Mouse (Mus musculus) midbrain, embryonic 14.5 days (tissue): ENCODE data around the gene Inka2. TPM values are rescaled to one million over a fixed set of nuclear protein-coding genes. Genes with fewer than 3 reads are reported as not detected.

Experiments used
- polyA plus RNA-seq: library from polyadenylated mRNA; unstranded; fragments of >200 nt; fragmentation: Nextera tagmentation; extraction: Ambion mirVana; gene quantifications from 2 replicates; pipeline ENCODE4 v1.2.1, GENCODE M21; 2014

The Inka2 gene
- polyA plus RNA-seq, 1 experiment from 2014 or later = 1.5 TPM

Other genes with a start within 250 kb of the Inka2 start
- 19.1 and 32.0 TPM in 2 replicates for gene Ddx20, start 17.0 kb upstream of the Inka2 start, polyA plus RNA-seq
- gene Rap1a, start 96.7 kb downstream of the Inka2 start, polyA plus RNA-seq = 59.9 and 79.4 TPM in 2 replicates
- not detected in 2 replicates for gene Adora3, start 166.3 kb downstream of the Inka2 start, polyA plus RNA-seq
- gene Tmigd3, start 166.3 kb downstream of the Inka2 start, polyA plus RNA-seq = not detected in 2 replicates
- gene I830077J02Rik, start 228.1 kb downstream of the Inka2 start, polyA plus RNA-seq = 0.11 and 0.45 TPM in 2 replicates